Mouse (Mus musculus): ENCODE data around the gene Gpc6. TPM values are rescaled to one million over a fixed set of nuclear protein-coding genes. Genes with fewer than 3 reads are reported as not detected.

Gpc6 gene
- polyA plus RNA-seq, 1 experiment from 2014 or later = 57.9 TPM

DNA sequence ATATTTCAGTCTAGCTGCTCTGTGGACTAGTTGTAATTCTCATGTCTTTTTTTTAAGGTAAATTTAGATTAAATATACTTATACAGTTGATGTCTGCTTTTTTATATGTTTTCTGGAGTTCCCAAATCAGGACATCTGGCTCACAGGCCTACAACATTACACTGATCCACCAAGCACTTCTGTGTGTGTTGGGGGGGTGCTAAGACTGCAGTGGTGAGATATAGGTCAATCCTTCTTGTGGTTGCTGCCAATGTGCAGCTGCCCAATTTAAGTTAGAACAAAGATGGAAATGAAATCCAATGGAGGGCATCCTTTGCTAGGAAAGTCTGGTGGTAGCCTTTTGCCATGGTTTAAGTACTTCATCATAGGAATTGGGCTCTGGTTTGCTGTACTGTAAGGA lies 340.5 kb downstream of the Gpc6 start:
- H3K36me3 ChIP-seq (ENCODE audit: control insufficient read depth, insufficient read depth, low read length) = no peaks in the 10 kb centered on the region
- no peak overlapping the region for H3K4me3 ChIP-seq (ENCODE audit: low read depth, low read length)
- H3K9me3 ChIP-seq (ENCODE audit: control insufficient read depth, low read length) = no peaks in the 10 kb centered on the region
- no peak for ATAC-seq (replicated peaks; ENCODE audit: low FRiP score, low TSS enrichment, low read depth)
- H3K9ac ChIP-seq (ENCODE audit: low read length) = no peak overlapping the region
- no peaks in the 10 kb centered on the region for H3K27me3 ChIP-seq (replicated peaks; ENCODE audit: control insufficient read depth, insufficient read depth, low read length)
- no peak overlapping the region for H3K4me2 ChIP-seq (ENCODE audit: low read length)
- H3K4me1 ChIP-seq (replicated peaks; ENCODE audit: control insufficient read depth, insufficient read depth, low read length) = no peaks in the 10 kb centered on the region
- H3K27ac ChIP-seq (ENCODE audit: low read depth) = no peak overlapping the region
- DNase-seq (ENCODE audit: low spot score) = no peak

GRCm38 (mm10) chr14:117267823-117268601 lies 342.9 kb downstream of the Gpc6 start:
- DNase-seq (ENCODE audit: low spot score) (no peak), ATAC-seq (replicated peaks; ENCODE audit: low FRiP score, low TSS enrichment, low read depth) (no peak)
- 46% methylated on average over 3 of the region's 3 CpGs for WGBS
- H3K4me3 ChIP-seq (ENCODE audit: low read depth, low read length) = no peak overlapping the region
- no peaks in the 10 kb centered on the region for H3K27me3 ChIP-seq (replicated peaks; ENCODE audit: control insufficient read depth, insufficient read depth, low read length)
- no peak overlapping the region for H3K4me2 ChIP-seq (ENCODE audit: low read length)
- H3K36me3 ChIP-seq (ENCODE audit: control insufficient read depth, insufficient read depth, low read length) = no peaks in the 10 kb centered on the region
- no peaks in the 10 kb centered on the region for H3K4me1 ChIP-seq (replicated peaks; ENCODE audit: control insufficient read depth, insufficient read depth, low read length)
- H3K9me3 ChIP-seq (ENCODE audit: control insufficient read depth, low read length) = no peaks in the 10 kb centered on the region
- H3K27ac ChIP-seq (ENCODE audit: low read depth) = no peak overlapping the region
- H3K9ac ChIP-seq (ENCODE audit: low read length) = no peak overlapping the region

- H3K9ac ChIP-seq (ENCODE audit: low read length) = no peak overlapping the region
- H3K4me1 ChIP-seq (replicated peaks; ENCODE audit: control insufficient read depth, insufficient read depth, low read length) = no peaks in the 10 kb centered on the region
- no peak overlapping the region for H3K27ac ChIP-seq (ENCODE audit: low read depth)
- H3K9me3 ChIP-seq (ENCODE audit: control insufficient read depth, low read length) = no peaks in the 10 kb centered on the region
- H3K4me3 ChIP-seq (ENCODE audit: low read depth, low read length) = no peak overlapping the region
- DNase-seq (ENCODE audit: low spot score) (no peak), ATAC-seq (replicated peaks; ENCODE audit: low FRiP score, low TSS enrichment, low read depth) (no peak)
- 94% methylated on average over 3 of the region's 3 CpGs for WGBS
- H3K27me3 ChIP-seq (replicated peaks; ENCODE audit: control insufficient read depth, insufficient read depth, low read length) = no peaks in the 10 kb centered on the region
- no peak overlapping the region for H3K4me2 ChIP-seq (ENCODE audit: low read length)
- no peaks in the 10 kb centered on the region for H3K36me3 ChIP-seq (ENCODE audit: control insufficient read depth, insufficient read depth, low read length)
These were observed 358.5 kb downstream of the Gpc6 start for GRCm38 (mm10) chr14:117283631-117284030.

DNA sequence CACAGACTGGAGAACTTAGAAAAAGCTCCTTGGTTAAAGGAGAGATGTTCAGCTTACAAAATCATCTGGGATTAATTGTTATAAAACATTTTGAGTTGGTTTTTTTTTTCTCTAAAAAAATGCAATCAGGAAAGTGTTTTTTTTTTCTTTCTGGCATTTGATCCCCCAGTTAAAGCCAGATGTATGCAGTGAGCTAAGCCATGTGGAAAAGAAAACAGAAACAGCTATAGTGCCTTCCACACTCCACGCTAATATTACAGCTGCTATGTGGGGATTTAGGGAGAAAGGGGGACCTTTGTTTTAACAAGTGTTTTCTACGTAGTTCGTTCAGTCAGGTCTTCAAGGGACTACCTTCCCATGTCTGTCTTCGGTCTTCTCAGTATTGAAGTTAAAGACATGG lies 368.6 kb downstream of the Gpc6 start:
- H3K9ac ChIP-seq (ENCODE audit: low read length) = no peak overlapping the region
- H3K4me3 ChIP-seq (ENCODE audit: low read depth, low read length) = no peak overlapping the region
- no peak for ATAC-seq (replicated peaks; ENCODE audit: low FRiP score, low TSS enrichment, low read depth)
- no peak for DNase-seq (ENCODE audit: low spot score)
- H3K4me1 ChIP-seq (replicated peaks; ENCODE audit: control insufficient read depth, insufficient read depth, low read length) = no peaks in the 10 kb centered on the region
- H3K4me2 ChIP-seq (ENCODE audit: low read length) = no peak overlapping the region
- H3K27me3 ChIP-seq (replicated peaks; ENCODE audit: control insufficient read depth, insufficient read depth, low read length) = no peaks in the 10 kb centered on the region
- H3K9me3 ChIP-seq (ENCODE audit: control insufficient read depth, low read length) = no peaks in the 10 kb centered on the region
- H3K27ac ChIP-seq (ENCODE audit: low read depth) = no peak overlapping the region
- H3K36me3 ChIP-seq (ENCODE audit: control insufficient read depth, insufficient read depth, low read length) = no peaks in the 10 kb centered on the region
- 95% methylated on average over 4 of the region's 4 CpGs for WGBS

DNA sequence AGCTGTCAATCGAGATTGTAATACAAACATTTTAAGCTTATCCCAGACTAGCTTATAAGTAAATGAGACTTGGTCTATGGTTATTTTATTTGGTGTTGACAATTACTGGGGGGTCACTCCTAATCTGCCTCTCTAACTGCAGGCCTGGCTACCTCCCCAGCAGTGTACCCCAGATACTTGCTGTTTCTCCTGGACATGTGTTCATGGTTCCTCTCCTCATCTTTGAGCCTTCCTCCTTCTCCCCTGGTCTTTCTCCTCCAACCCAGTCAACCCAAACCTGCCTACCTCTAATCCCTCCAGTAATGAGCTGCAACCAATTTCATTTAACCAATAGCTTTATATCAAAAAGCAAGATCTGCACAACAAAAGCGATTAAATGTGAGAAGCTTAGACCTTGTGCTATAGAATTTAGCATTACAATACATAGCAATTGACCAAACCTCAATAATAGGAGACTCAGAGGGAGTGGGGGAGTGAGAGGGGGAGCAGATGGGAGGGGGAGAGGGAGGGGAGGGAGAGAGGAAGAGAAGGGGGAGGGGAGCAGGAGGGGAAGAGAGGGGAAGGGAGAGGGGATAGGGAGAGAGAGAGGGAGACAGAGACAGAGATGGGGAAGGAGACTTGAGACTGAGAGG lies 371.2 kb downstream of the Gpc6 start:
- Histone ChIP-seq H3K4me2 (ENCODE audit: low read length) (no peak overlapping the region), H3K4me3 (ENCODE audit: low read depth, low read length) (no peak overlapping the region), H3K4me1 (replicated peaks; ENCODE audit: control insufficient read depth, insufficient read depth, low read length) (no peaks in the 10 kb centered on the region), H3K9ac (ENCODE audit: low read length) (no peak overlapping the region), H3K9me3 (ENCODE audit: control insufficient read depth, low read length) (no peaks in the 10 kb centered on the region), H3K27ac (ENCODE audit: low read depth) (no peak overlapping the region), H3K36me3 (ENCODE audit: control insufficient read depth, insufficient read depth, low read length) (no peaks in the 10 kb centered on the region), H3K27me3 (replicated peaks; ENCODE audit: control insufficient read depth, insufficient read depth, low read length) (no peaks in the 10 kb centered on the region)
- ATAC-seq (replicated peaks; ENCODE audit: low FRiP score, low TSS enrichment, low read depth) (no peak), DNase-seq (ENCODE audit: low spot score) (no peak)
- 93% methylated on average over 2 of the region's 2 CpGs for WGBS

- no peaks in the 10 kb centered on the region for H3K36me3 ChIP-seq (ENCODE audit: control insufficient read depth, insufficient read depth, low read length)
- ATAC-seq (replicated peaks; ENCODE audit: low FRiP score, low TSS enrichment, low read depth) (no peak), DNase-seq (ENCODE audit: low spot score) (no peak)
- 56% methylated on average over 3 of the region's 3 CpGs for WGBS
- no peaks in the 10 kb centered on the region for H3K4me1 ChIP-seq (replicated peaks; ENCODE audit: control insufficient read depth, insufficient read depth, low read length)
- H3K27ac ChIP-seq (ENCODE audit: low read depth) = no peak overlapping the region
- H3K4me2 ChIP-seq (ENCODE audit: low read length) = no peak overlapping the region
- H3K9ac ChIP-seq (ENCODE audit: low read length) = no peak overlapping the region
- H3K9me3 ChIP-seq (ENCODE audit: control insufficient read depth, low read length) = no peaks in the 10 kb centered on the region
- H3K4me3 ChIP-seq (ENCODE audit: low read depth, low read length) = no peak overlapping the region
- no peaks in the 10 kb centered on the region for H3K27me3 ChIP-seq (replicated peaks; ENCODE audit: control insufficient read depth, insufficient read depth, low read length)
These were observed 375.9 kb downstream of the Gpc6 start for GRCm38 (mm10) chr14:117301019-117301418.

- WGBS = 81% methylated on average over 8 of the region's 8 CpGs
- H3K36me3 ChIP-seq (ENCODE audit: control insufficient read depth, insufficient read depth, low read length) = no peaks in the 10 kb centered on the region
- H3K4me1 ChIP-seq (replicated peaks; ENCODE audit: control insufficient read depth, insufficient read depth, low read length) = 0 out of 2 replicates have a peak, but pooled peaks cover 3% of the 10 kb centered on the region
- no peak for ATAC-seq (replicated peaks; ENCODE audit: low FRiP score, low TSS enrichment, low read depth)
- H3K4me3 ChIP-seq (ENCODE audit: low read depth, low read length) = no peak overlapping the region
- no peak overlapping the region for H3K27ac ChIP-seq (ENCODE audit: low read depth)
- no peak overlapping the region for H3K9ac ChIP-seq (ENCODE audit: low read length)
- H3K9me3 ChIP-seq (ENCODE audit: control insufficient read depth, low read length) = no peaks in the 10 kb centered on the region
- DNase-seq (ENCODE audit: low spot score) = no peak
- H3K4me2 ChIP-seq (ENCODE audit: low read length) = no peak overlapping the region
- no peaks in the 10 kb centered on the region for H3K27me3 ChIP-seq (replicated peaks; ENCODE audit: control insufficient read depth, insufficient read depth, low read length)
These were observed 379.0 kb downstream of the Gpc6 start for GRCm38 (mm10) chr14:117303901-117304722.

DNA sequence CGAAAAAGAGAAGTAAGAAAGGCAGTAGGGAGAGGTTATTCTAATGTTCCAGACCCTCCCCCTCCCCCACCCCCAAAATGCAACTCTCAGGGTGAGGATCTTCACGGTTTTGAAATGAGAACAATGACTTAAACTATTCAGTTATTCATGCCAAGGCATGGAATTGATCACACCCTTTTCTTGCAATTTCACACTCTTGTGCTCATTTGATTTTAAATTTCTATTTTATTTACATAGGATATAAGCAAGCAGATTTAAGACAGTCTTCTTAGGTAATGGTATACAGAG lies 379.6 kb downstream of the Gpc6 start:
- no peaks in the 10 kb centered on the region for H3K9me3 ChIP-seq (ENCODE audit: control insufficient read depth, low read length)
- WGBS = 66% methylated on average over 2 of the region's 2 CpGs
- DNase-seq (ENCODE audit: low spot score) (no peak), ATAC-seq (replicated peaks; ENCODE audit: low FRiP score, low TSS enrichment, low read depth) (no peak)
- no peaks in the 10 kb centered on the region for H3K36me3 ChIP-seq (ENCODE audit: control insufficient read depth, insufficient read depth, low read length)
- no peak overlapping the region for H3K27ac ChIP-seq (ENCODE audit: low read depth)
- H3K4me2 ChIP-seq (ENCODE audit: low read length) = no peak overlapping the region
- 0 out of 2 replicates have a peak, but pooled peaks cover 3% of the 10 kb centered on the region for H3K4me1 ChIP-seq (replicated peaks; ENCODE audit: control insufficient read depth, insufficient read depth, low read length)
- no peak overlapping the region for H3K9ac ChIP-seq (ENCODE audit: low read length)
- no peaks in the 10 kb centered on the region for H3K27me3 ChIP-seq (replicated peaks; ENCODE audit: control insufficient read depth, insufficient read depth, low read length)
- no peak overlapping the region for H3K4me3 ChIP-seq (ENCODE audit: low read depth, low read length)
